Mouse (Mus musculus): ENCODE results near the gene Tro. TPM values are rescaled to one million over a fixed set of nuclear protein-coding genes. Genes with fewer than 3 reads are reported as not detected.

Tro gene
- polyA plus RNA-seq (2015; fragmentation: Nextera tagmentation; extraction: Ambion mirVana) = 3.3 and 3.6 TPM in 2 replicates

DNA sequence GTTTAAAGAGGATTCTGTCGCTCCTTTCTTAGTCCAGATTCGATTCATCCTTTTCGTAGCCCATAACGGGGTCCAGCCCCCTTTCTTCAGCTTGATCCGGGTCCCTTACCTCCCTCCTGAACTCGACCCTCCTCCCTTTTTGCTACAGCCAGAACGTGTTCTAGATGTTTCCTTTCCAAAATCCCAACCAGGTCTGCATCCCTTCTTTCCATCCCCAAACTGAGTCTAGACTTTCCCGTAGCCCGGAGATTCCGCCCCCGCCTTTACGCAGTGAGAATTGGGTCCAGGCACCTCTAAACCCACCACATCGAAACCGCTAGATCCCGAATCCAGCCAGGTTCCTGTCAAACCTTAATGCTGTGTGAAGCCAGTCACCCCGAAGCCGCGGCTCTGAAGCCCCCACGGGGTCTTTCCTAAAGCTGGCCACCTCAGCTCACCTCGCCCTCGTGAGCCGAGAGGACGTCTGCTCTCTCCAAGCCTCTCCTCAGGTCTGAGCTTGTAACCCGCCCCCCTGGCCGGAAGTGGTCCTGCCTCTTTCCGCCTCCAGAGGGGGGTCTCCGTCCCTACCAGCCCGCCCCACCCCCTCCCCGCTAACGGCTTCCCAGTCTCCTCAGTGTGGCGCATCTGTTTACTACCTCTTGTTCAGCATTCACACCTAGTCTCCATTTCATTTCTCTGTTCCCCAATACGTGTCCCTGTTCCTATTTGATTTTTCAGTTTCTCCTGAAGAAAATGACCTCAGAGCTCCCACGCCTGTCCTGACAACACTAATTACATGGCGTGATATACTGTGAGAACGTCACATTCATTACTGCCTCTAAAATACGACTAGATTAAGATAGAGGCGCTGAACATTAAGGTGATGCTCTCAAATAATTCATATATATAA, at the start of gene Tro:
Gene Tro (minus strand): TSS at position 676 of the 889 bp plus-strand sequence.
- 30% methylated on average over 37 of the region's 37 CpGs for WGBS

DNA sequence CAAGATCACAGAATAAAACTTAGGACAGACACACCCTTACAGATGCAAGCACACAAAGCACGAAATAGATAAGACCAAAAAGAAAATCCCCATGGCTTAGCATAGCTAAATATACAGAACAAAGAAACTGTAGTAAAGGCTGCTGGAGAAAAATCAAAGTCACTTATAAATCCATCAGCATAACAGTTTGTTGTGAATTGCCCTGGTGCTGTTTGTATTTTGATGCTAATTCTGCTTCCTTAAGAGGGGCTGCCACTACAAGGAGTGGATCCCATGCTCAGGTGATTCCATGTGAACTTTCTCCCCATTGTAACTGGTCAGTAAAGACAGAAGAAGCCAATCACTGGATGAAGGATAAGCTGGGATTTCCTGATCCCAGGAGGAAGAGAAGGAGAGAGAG, 20.1 kb upstream of the Tro start:
- ATAC-seq = no peak
- H3K27me3 ChIP-seq (replicated peaks; ENCODE audit: control insufficient read depth, insufficient read depth, low read length) = no peaks in the 10 kb centered on the region
- H3K9me3 ChIP-seq (ENCODE audit: control insufficient read depth) = no peaks in the 10 kb centered on the region
- H3K4me3 ChIP-seq (ENCODE audit: low read depth, low read length) = no peak overlapping the region
- H3K27ac ChIP-seq (ENCODE audit: low read depth, low read length) = no peak overlapping the region
- WGBS = 41% methylated on average over 1 of the region's 1 CpGs
- H3K4me1 ChIP-seq (replicated peaks; ENCODE audit: control insufficient read depth, insufficient read depth, low read length) = no peaks in the 10 kb centered on the region
- H3K4me2 ChIP-seq (replicated peaks; ENCODE audit: low read depth) = no peak overlapping the region
- TF ChIP-seq CTCF (IDR thresholded peaks at IDR 0.05; ENCODE audit: low read depth) = no peak
- no peaks in the 10 kb centered on the region for H3K36me3 ChIP-seq (ENCODE audit: control insufficient read depth, insufficient read depth)
- no peak overlapping the region for H3K9ac ChIP-seq (ENCODE audit: low read depth, low read length)

More for the DNA sequence above, at the start of gene Tro:
- Histone ChIP-seq H3K4me3 (ENCODE audit: low read depth, low read length) (peak within 1 kb of the TSS; percentile 34), H3K4me2 (replicated peaks; ENCODE audit: low read depth) (peak within 1 kb of the TSS; percentile 54), H3K27ac (ENCODE audit: low read depth, low read length) (no peak within 1 kb of the TSS), H3K9me3 (ENCODE audit: control insufficient read depth) (no peaks in the 10 kb centered on the region), H3K36me3 (ENCODE audit: control insufficient read depth, insufficient read depth) (no peaks in the 10 kb centered on the region), H3K27me3 (replicated peaks; ENCODE audit: control insufficient read depth, insufficient read depth, low read length) (0 out of 2 replicates have a peak, but pooled peaks cover 4% of the 10 kb centered on the region), H3K9ac (ENCODE audit: low read depth, low read length) (no peak within 1 kb of the TSS), H3K4me1 (replicated peaks; ENCODE audit: control insufficient read depth, insufficient read depth, low read length) (no peaks in the 10 kb centered on the region)
- no peak for ATAC-seq
- peak; percentile 17; the same call in 1 of the 2 replicates for TF ChIP-seq CTCF (IDR thresholded peaks at IDR 0.05; ENCODE audit: low read depth)

GRCm38 (mm10) chrX:150662809-150663208, 5.4 kb upstream of the Tro start:
- H3K4me2 ChIP-seq (replicated peaks; ENCODE audit: low read depth) = no peak overlapping the region
- no peaks in the 10 kb centered on the region for H3K27me3 ChIP-seq (replicated peaks; ENCODE audit: control insufficient read depth, insufficient read depth, low read length)
- no peaks in the 10 kb centered on the region for H3K4me1 ChIP-seq (replicated peaks; ENCODE audit: control insufficient read depth, insufficient read depth, low read length)
- H3K36me3 ChIP-seq (ENCODE audit: control insufficient read depth, insufficient read depth) = no peaks in the 10 kb centered on the region
- no peaks in the 10 kb centered on the region for H3K9me3 ChIP-seq (ENCODE audit: control insufficient read depth)
- H3K27ac ChIP-seq (ENCODE audit: low read depth, low read length) = no peak overlapping the region
- WGBS = 35% methylated on average over 4 of the region's 4 CpGs
- no peak overlapping the region for H3K4me3 ChIP-seq (ENCODE audit: low read depth, low read length)
- TF ChIP-seq CTCF (IDR thresholded peaks at IDR 0.05; ENCODE audit: low read depth) = peak; percentile 49
- no peak overlapping the region for H3K9ac ChIP-seq (ENCODE audit: low read depth, low read length)
- ATAC-seq = no peak

DNA sequence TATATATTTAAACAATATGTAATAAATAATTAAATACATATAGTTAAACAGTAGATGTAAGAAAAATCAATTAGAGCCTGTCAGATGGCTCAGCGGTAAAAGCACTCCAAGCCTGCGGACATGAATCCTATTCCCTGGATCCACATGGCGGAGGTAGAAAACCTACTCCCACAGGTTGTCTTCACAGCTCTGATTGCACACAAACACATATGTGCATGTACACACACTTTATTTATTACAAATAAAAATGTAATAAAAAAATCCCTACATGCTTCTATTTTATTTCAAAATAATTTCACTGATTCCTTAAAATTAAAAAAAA, 375 bp upstream of the Tro start:
- no peaks in the 10 kb centered on the region for H3K4me1 ChIP-seq (replicated peaks; ENCODE audit: control insufficient read depth, insufficient read depth, low read length)
- no peak for TF ChIP-seq CTCF (IDR thresholded peaks at IDR 0.05; ENCODE audit: low read depth)
- peak overlapping the region; percentile 54; the same call in 1 of the 2 replicates for H3K4me2 ChIP-seq (replicated peaks; ENCODE audit: low read depth)
- H3K36me3 ChIP-seq (ENCODE audit: control insufficient read depth, insufficient read depth) = no peaks in the 10 kb centered on the region
- H3K9me3 ChIP-seq (ENCODE audit: control insufficient read depth) = no peaks in the 10 kb centered on the region
- no peak for ATAC-seq
- H3K4me3 ChIP-seq (ENCODE audit: low read depth, low read length) = no peak overlapping the region
- 46% methylated on average over 3 of the region's 3 CpGs for WGBS
- H3K9ac ChIP-seq (ENCODE audit: low read depth, low read length) = no peak overlapping the region
- H3K27me3 ChIP-seq (replicated peaks; ENCODE audit: control insufficient read depth, insufficient read depth, low read length) = 0 out of 2 replicates have a peak, but pooled peaks cover 4% of the 10 kb centered on the region
- no peak overlapping the region for H3K27ac ChIP-seq (ENCODE audit: low read depth, low read length)

DNA sequence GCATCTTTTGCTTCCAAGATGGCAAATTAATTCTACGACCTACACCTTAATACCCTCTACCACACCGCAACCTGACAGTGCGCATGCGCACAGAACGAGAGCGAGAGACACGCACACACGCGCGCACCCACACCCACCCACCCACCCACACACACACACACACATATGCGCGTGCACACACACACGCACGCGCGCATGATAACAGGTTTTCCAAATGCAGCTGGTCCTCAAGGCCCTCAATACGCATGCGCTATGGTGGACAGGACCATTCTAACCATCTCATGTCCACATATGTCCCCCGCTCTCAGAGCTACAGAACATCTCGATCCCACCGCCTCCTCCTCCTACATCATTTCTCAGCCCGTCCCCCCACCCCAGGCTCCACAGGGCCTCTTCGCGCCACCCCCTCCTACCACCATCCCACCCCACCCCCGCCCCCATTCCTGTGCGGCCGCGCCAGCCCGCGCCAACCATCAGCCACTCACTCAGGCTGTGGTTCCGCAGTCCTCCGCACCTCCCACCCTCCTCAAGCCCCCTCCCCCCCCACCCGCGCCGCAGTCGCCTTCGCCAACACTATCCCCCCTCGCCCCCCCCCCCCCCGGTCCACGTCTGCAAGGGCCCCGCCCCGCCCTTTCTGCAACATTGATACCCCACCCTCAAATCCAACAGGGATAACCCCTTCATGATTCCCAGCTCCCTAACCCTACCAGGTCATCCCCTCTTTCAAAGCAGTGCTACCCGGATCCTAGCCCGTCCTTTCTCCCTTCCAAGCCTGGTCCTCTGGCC, 1.1 kb downstream of the Tro start:
- peak overlapping the region; percentile 34 for H3K4me3 ChIP-seq (ENCODE audit: low read depth, low read length)
- H3K36me3 ChIP-seq (ENCODE audit: control insufficient read depth, insufficient read depth) = no peaks in the 10 kb centered on the region
- no peak for ATAC-seq
- H3K9me3 ChIP-seq (ENCODE audit: control insufficient read depth) = no peaks in the 10 kb centered on the region
- H3K27me3 ChIP-seq (replicated peaks; ENCODE audit: control insufficient read depth, insufficient read depth, low read length) = 0 out of 2 replicates have a peak, but pooled peaks cover 4% of the 10 kb centered on the region
- no peak overlapping the region for H3K27ac ChIP-seq (ENCODE audit: low read depth, low read length)
- no peak for TF ChIP-seq CTCF (IDR thresholded peaks at IDR 0.05; ENCODE audit: low read depth)
- peak overlapping the region; percentile 54 for H3K4me2 ChIP-seq (replicated peaks; ENCODE audit: low read depth)
- WGBS = 49% methylated on average over 33 of the region's 44 CpGs
- no peaks in the 10 kb centered on the region for H3K4me1 ChIP-seq (replicated peaks; ENCODE audit: control insufficient read depth, insufficient read depth, low read length)
- no peak overlapping the region for H3K9ac ChIP-seq (ENCODE audit: low read depth, low read length)

GRCm38 (mm10) chrX:150636421-150636820, 21.0 kb downstream of the Tro start:
- WGBS = 65% methylated on average over 1 of the region's 1 CpGs
- H3K9me3 ChIP-seq (ENCODE audit: control insufficient read depth) = no peaks in the 10 kb centered on the region
- ATAC-seq = no peak
- no peaks in the 10 kb centered on the region for H3K4me1 ChIP-seq (replicated peaks; ENCODE audit: control insufficient read depth, insufficient read depth, low read length)
- no peak overlapping the region for H3K4me2 ChIP-seq (replicated peaks; ENCODE audit: low read depth)
- no peaks in the 10 kb centered on the region for H3K36me3 ChIP-seq (ENCODE audit: control insufficient read depth, insufficient read depth)
- no peak overlapping the region for H3K9ac ChIP-seq (ENCODE audit: low read depth, low read length)
- H3K27ac ChIP-seq (ENCODE audit: low read depth, low read length) = no peak overlapping the region
- H3K27me3 ChIP-seq (replicated peaks; ENCODE audit: control insufficient read depth, insufficient read depth, low read length) = no peaks in the 10 kb centered on the region
- no peak for TF ChIP-seq CTCF (IDR thresholded peaks at IDR 0.05; ENCODE audit: low read depth)
- no peak overlapping the region for H3K4me3 ChIP-seq (ENCODE audit: low read depth, low read length)

All from intestine, postnatal 0 days (tissue).